Mouse (Mus musculus) right cerebral cortex, adult 18-20 months (tissue): ENCODE data around the gene Rad51b.
A peak's percentile ranks its signal among the peaks of the same experiment; 100 is the strongest.
"Not testable (repeated sequence)": the region's sequence is repeated elsewhere in the genome, so short reads cannot be mapped to it uniquely, and the experiment has no call there.

Source experiments
- DNase-seq: peaks from one replicate; pipeline ENCODE4 v3.0.0; 2022; ENCODE audit warnings: mixed read lengths

The Rad51b gene

GRCm38 (mm10) chr12:79297121-79297576 lies at the start of gene Rad51b:
Rad51b (plus strand) TSS chr12:79297282.
- DNase-seq, result peak; percentile 84

GRCm38 (mm10) chr12:79248110-79248509 lies 49.0 kb upstream of the Rad51b start:
- no peak for DNase-seq

DNA sequence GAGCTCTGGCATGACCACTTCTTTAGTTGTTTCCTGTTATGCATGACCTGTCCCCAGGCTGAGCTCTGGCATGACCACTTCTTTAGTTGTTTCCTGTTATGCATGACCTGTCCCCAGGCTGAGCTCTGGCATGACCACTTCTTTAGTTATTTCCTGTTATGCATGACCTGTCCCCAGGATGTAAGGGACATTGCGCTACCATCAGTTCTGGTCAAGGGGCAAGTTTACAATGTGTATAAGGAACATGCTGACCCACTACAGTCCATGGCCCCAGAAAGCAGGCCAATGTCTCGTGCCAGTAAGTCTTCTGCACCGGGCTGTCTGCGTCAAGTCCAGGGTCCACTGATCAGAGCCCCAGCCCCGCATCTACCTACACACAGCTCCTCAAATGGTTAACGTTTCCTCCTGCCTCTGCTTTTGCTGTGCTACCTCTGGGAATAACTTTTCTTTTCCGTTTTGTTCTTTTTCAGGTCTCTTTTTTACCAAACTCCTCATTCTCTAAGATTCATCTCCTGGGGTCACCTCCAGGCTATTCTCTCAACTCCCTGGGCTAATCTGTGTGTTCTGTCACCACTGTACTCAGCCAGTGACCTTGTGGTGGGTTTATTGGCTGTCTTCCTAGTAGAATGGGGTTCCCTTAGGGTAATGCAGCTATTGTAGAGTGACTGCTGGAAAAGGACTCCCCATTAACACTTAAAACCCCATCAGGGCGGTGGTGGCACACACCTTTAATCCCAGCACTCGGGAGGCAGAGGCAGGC lies 43.6 kb upstream of the Rad51b start:
- DNase-seq, result no peak

DNA sequence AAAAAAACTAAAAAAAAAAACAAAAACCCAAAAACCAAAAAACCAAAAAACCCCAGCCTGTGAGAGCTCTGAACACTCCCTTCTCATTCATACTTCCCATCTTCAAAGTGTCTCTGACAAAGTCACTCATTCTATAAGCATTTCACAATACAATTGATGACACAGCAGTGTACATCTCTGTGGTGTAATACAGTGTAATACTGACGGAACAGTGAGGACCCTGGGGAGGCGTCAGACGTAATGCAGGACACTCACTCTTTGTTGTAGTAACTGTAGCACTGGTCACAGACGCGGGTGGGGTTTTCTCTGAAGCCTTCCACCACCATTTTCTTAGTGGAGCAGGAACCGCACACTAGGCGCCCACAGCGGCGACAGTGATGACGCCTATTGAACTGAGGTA lies 42.1 kb upstream of the Rad51b start:
- DNase-seq, result no peak

- no peak for DNase-seq
Measured at GRCm38 (mm10) chr12:79260154-79260553, 36.9 kb upstream of the Rad51b start.

GRCm38 (mm10) chr12:79261035-79261434 lies 36.0 kb upstream of the Rad51b start:
- peak; percentile 15 for DNase-seq

GRCm38 (mm10) chr12:79272604-79273003 lies 24.5 kb upstream of the Rad51b start:
- DNase-seq, result no peak

DNA sequence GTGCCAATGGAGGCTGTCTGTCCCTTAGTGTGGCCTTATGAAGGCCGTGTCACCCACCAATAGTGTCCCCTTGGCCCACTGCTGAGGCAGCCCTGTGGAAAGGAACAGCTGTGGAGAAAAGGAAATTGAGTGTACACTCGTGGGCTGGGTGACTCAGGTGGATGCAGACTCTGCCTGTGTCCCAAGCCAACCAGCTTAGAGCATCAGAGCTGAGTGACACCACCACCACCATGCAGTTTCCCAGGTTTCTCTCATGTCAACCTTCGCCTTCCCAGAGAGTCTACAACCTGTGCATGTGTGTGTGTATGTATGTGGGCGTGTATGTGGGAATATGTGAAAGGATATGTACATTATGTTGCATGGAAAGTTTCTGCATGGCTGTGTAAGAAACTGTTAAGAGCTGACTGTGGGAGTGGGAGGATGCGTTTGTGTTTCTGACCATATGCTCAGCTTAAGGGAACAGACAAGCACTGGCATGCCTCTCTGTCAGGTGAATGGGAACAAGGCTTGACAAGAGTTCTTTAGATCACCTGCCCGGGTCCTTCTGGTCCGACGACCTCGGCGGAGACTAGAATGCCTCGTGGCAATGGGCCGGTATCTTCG lies 17.5 kb upstream of the Rad51b start:
- peak; percentile 20 for DNase-seq

DNA sequence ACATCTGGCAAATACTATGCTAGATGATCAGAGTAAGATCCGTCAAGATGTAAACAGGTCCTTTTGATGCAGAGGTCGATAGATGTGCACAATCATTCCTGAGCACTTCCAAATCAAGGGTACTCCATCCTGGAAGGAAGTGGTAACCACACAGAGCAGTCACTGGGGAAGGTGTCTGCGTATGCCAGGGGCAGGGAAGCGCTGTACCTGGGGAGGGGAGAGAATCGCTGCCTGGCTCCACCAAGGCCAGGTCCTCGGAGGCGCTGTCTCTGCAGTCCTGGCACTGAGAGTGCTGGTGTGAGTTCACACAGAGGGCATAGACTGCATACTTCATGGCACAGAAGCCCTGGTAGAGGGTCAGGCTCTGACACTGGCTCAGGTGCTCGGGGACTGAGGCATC lies 14.5 kb upstream of the Rad51b start:
- no peak for DNase-seq

- DNase-seq, result no peak
Measured at GRCm38 (mm10) chr12:79292874-79293273, 4.2 kb upstream of the Rad51b start.

GRCm38 (mm10) chr12:79296126-79296816 lies 811 bp upstream of the Rad51b start, which contains the start of gene Zfyve26:
Zfyve26 (minus strand) TSS chr12:79296304.
- peak; percentile 97 for DNase-seq

DNA sequence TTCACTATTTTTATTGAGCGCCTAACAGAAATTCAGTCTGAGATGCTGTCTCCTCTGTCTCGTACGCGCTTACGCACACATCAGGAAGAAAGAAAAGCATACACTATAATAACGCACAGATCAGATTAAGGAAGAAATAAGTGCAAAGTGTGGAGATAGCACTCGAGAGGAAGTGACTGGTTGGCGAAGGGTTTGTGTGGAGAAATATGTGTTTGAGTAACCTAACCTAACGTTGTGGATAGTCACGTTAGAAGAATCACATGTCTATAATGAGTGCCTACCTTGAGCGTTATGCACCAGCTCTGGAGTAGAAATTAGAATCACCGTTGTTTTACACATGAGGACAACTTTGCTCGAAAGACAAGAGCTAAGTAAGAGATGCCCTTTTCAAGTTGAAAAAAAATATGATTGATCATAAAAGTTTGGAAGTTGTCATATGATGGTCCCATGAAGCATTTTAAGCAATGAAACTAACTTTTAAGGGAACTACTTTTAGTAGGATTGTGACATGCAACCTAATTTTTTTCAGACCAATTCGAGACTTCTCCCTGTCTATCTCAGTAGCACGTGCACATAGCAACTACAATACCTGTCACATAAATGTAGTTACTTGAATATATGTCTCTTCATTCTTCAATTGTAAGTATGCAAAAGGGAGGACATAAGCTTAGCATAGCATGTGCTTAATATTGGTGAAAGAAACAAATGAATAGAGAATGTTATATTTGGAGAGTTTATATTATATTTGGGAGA lies 978 bp downstream of the Rad51b start:
- DNase-seq, result no peak

DNA sequence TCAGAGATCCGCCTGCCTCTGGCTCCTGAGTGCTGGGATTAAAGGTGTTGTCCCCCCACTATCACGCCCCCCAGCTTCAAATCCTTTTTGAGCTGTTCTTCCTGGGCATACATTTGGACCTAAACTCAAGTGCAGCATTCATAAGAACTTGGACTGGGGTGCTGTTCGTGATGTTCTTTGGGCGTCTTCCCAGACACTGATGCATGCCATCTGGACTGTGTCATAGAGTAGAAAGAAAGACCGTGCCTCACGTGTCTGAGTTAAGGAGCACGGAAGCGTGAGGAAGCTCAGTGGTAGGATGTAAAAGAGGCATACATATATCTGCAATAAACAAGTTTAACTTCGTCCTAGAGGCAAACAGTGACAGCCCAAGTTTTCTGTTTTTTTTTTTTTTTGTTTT lies 4.7 kb downstream of the Rad51b start:
- peak; percentile 61 for DNase-seq

DNA sequence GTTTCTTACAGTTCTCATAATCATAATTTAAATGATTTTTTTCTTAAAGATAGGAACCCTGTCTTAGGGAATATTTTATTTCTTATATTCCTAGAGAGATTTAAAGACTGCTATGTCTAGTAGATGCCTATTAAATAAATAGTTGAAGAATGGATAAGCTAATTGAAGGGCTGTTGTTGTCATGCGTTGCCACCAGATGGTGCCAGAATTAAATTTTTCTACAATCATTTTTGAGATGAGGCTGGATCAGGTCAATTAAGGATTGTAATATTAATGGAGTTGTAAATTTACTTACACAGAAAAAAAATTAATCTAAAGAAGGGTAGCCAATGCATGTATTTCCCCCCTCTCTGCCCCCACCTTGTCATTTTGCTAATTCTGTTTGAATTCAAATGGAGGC lies 8.0 kb downstream of the Rad51b start:
- DNase-seq, result no peak

DNA sequence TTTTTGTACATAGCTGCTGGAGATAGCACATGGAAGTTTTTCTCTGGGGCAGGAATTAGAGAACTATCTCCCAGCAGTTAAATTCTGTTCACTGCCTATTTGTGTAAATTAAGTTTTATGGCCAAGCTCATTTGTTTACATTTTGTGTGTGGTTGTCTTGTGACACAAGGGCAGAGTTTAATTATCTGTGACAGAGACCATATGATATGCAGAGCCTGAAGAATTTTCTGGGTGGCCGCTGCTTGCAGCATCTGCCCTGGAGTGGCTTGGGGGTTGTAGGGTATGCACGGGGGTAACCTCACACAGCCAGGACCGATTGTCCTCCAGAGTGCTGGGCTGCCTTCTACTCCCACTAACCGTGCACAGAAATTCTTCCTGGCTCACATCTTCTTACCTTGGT lies 8.9 kb downstream of the Rad51b start:
- DNase-seq, result no peak

GRCm38 (mm10) chr12:79313721-79314120 lies 16.6 kb downstream of the Rad51b start:
- no peak for DNase-seq

- no peak for DNase-seq
Measured at GRCm38 (mm10) chr12:79317339-79317738, 20.3 kb downstream of the Rad51b start.

- no peak for DNase-seq
Measured at GRCm38 (mm10) chr12:79320895-79321294, 23.8 kb downstream of the Rad51b start.

GRCm38 (mm10) chr12:79322539-79322938 lies 25.5 kb downstream of the Rad51b start:
- DNase-seq, result not testable (repeated sequence)

DNA sequence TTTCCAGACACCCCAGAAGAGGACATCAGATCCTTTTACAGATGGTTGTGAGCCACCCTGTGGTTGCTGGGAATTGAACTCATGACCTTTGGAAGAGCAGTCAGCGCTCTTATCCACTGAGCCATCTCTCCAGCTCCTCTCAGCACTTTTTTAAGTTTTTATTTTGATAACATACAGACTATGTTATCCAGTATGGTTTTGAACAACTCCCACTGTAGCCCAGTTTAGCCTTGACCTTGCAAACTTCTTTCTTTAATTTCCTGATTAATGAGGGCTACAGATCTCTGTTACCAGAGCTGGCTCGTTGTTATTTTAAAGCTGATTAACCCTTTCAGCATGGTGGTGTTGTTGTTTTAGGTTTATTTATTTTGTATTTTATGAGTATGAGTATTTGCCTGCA lies 29.2 kb downstream of the Rad51b start:
- no peak for DNase-seq

- DNase-seq, result no peak
Measured at GRCm38 (mm10) chr12:79326745-79327144, 29.7 kb downstream of the Rad51b start.

DNA sequence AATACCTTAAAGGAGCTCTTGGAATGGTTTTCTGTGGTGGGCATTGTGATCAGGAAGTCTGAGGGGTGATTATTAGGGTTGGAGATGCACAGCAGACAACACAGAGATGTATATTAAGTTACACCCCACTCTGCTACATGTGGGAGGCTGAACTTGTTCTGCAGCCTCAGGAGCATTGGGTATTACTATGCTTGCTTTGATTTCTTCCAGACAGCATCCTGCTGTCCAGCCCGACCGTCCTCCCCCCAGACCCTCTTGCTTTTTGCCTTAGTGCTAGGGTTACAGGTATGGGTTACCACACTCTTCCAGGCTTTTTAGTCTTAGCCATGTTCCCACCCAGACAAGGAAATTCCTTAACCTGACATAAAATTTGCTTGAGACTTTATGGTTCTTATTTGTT lies 30.8 kb downstream of the Rad51b start:
- DNase-seq, result no peak

- no peak for DNase-seq
Measured at GRCm38 (mm10) chr12:79330571-79330970, 33.5 kb downstream of the Rad51b start.
